Mouse (Mus musculus) left cerebral cortex, postnatal 14 days (tissue): Measurements from ENCODE around the gene Fcrlb. TPM values are rescaled to one million over a fixed set of nuclear protein-coding genes. Genes with fewer than 3 reads are reported as not detected.
"Not testable (repeated sequence)": the region's sequence is repeated elsewhere in the genome, so short reads cannot be mapped to it uniquely, and the experiment has no call there.

Experiments used
- DNase-seq, 2 experiments: peaks; one replicate each; pipeline ENCODE4 v3.0.0; 2021 to 2022; ENCODE audit warnings: low spot score in 2 of 2, mixed read lengths in 1 of 2
- intact Hi-C: fragments of 180-260 bp; cut with DNase I; formaldehyde crosslinking; loops from one replicate; pipeline ENCODE4 v1.15.1; 2025
- long read RNA-seq, 2 experiments: library from polyadenylated mRNA; stranded (forward); transcript quantifications; one replicate each; pipeline ENCODE4 v2.0.0; 2021
- total RNA-seq, 2 experiments: library from RNA; stranded (reverse); gene quantifications; 2 replicates each; pipeline ENCODE4 v1.2.3; 2021

Gene Fcrlb
- total RNA-seq = under 1 TPM in 1 of 2 experiments, not detected in 1; 0.53 TPM
- long read RNA-seq, experiment 1, partial matches to known transcripts = 2 of 2 reads
- long read RNA-seq, experiment 1, other reads (novel, unspliced or antisense) = 0 of 2 reads
- long read RNA-seq, experiment 2, partial matches to known transcripts = 1 of 1 reads
- long read RNA-seq, experiment 2, other reads (novel, unspliced or antisense) = 0 of 1 reads

- DNase-seq = no peak
- intact Hi-C loops = no loop called here
Measured at GRCm38 (mm10) chr1:170912891-170913615, at the start of gene Fcrlb. Gene Fcrlb, minus strand, starts transcription at chr1:170912941.

- no peak for DNase-seq
- intact Hi-C loops = no loop called here
Measured at GRCm38 (mm10) chr1:170962301-170962700, 49.6 kb upstream of the Fcrlb start.

GRCm38 (mm10) chr1:170961101-170961500 lies 48.4 kb upstream of the Fcrlb start:
- intact Hi-C loops = no loop called here
- no peak for DNase-seq

- no peak for DNase-seq
- intact Hi-C loops = no loop called here
Measured at GRCm38 (mm10) chr1:170959791-170960190, 47.0 kb upstream of the Fcrlb start.

- intact Hi-C loops = no loop called here
Measured at GRCm38 (mm10) chr1:170958225-170958624, 45.5 kb upstream of the Fcrlb start.

GRCm38 (mm10) chr1:170953192-170953591 lies 40.5 kb upstream of the Fcrlb start:
- intact Hi-C loops = no loop called here
- DNase-seq = no peak

More at GRCm38 (mm10) chr1:170958225-170958624, 45.5 kb upstream of the Fcrlb start:
- no peak for DNase-seq

- intact Hi-C loops = no loop called here
- no peak for DNase-seq
Measured at GRCm38 (mm10) chr1:170950772-170951171, 38.0 kb upstream of the Fcrlb start.

- DNase-seq, intact Hi-C loops: not testable (repeated sequence)
Measured at GRCm38 (mm10) chr1:170944908-170945307, 32.2 kb upstream of the Fcrlb start.

GRCm38 (mm10) chr1:170944151-170944550 lies 31.4 kb upstream of the Fcrlb start:
- intact Hi-C loops = not testable (repeated sequence)

GRCm38 (mm10) chr1:170939255-170939654 lies 26.5 kb upstream of the Fcrlb start:
- DNase-seq = no peak
- intact Hi-C loops = no loop called here

More at GRCm38 (mm10) chr1:170944151-170944550, 31.4 kb upstream of the Fcrlb start:
- not testable (repeated sequence) for DNase-seq

GRCm38 (mm10) chr1:170934383-170934782 lies 21.6 kb upstream of the Fcrlb start:
- intact Hi-C loops = no loop called here
- DNase-seq = no peak

GRCm38 (mm10) chr1:170933940-170934339 lies 21.2 kb upstream of the Fcrlb start:
- intact Hi-C loops = no loop called here
- DNase-seq = no peak

- DNase-seq = no peak
- intact Hi-C loops = no loop called here
Measured at GRCm38 (mm10) chr1:170933386-170933920, 20.7 kb upstream of the Fcrlb start.

- intact Hi-C loops = no loop called here
- DNase-seq = no peak
Measured at GRCm38 (mm10) chr1:170932043-170932442, 19.3 kb upstream of the Fcrlb start.

- intact Hi-C loops = no loop called here
- no peak for DNase-seq
Measured at GRCm38 (mm10) chr1:170929245-170929644, 16.5 kb upstream of the Fcrlb start.

- no peak for DNase-seq
- intact Hi-C loops = no loop called here
Measured at GRCm38 (mm10) chr1:170928467-170928866, 15.7 kb upstream of the Fcrlb start.

- intact Hi-C loops = no loop called here
Measured at GRCm38 (mm10) chr1:170927378-170927777, 14.6 kb upstream of the Fcrlb start, which contains the start of gene Fcrla. Gene Fcrla, minus strand, starts transcription at chr1:170927583.

GRCm38 (mm10) chr1:170926941-170927340 lies 14.2 kb upstream of the Fcrlb start:
- no peak for DNase-seq
- intact Hi-C loops = no loop called here

More at GRCm38 (mm10) chr1:170927378-170927777, 14.6 kb upstream of the Fcrlb start, which contains the start of gene Fcrla:
- DNase-seq = no peak

GRCm38 (mm10) chr1:170924485-170924884 lies 11.7 kb upstream of the Fcrlb start:
- no peak for DNase-seq
- intact Hi-C loops = no loop called here

GRCm38 (mm10) chr1:170919308-170919707 lies 6.6 kb upstream of the Fcrlb start:
- intact Hi-C loops = no loop called here

GRCm38 (mm10) chr1:170915657-170916056 lies 2.9 kb upstream of the Fcrlb start:
- DNase-seq = no peak
- intact Hi-C loops = no loop called here

More at GRCm38 (mm10) chr1:170919308-170919707, 6.6 kb upstream of the Fcrlb start:
- no peak for DNase-seq
